Mouse (Mus musculus): ENCODE measurements around the gene Ptprk. TPM values are rescaled to one million over a fixed set of nuclear protein-coding genes. Genes with fewer than 3 reads are reported as not detected.

Gene Ptprk
- polyA plus RNA-seq, 1 experiment from 2014 or later, result 29.6 TPM

GRCm38 (mm10) chr10:28366065-28366677 lies 291.6 kb downstream of the Ptprk start:
- no peaks in the 10 kb centered on the region for H3K36me3 ChIP-seq
- no peak for DNase-seq (ENCODE audit: low spot score)
- H3K4me3 ChIP-seq, result no peak overlapping the region
- H3K27me3 ChIP-seq (ENCODE audit: low read depth, poor library complexity, severe bottlenecking), result no peaks in the 10 kb centered on the region
- H3K9me3 ChIP-seq (replicated peaks), result no peaks in the 10 kb centered on the region
- no peak overlapping the region for H3K27ac ChIP-seq (replicated peaks)
- 89% methylated on average over 5 of the region's 5 CpGs for WGBS
- H3K4me1 ChIP-seq, result no peaks in the 10 kb centered on the region

- H3K27ac ChIP-seq (replicated peaks), result no peak overlapping the region
- 68% methylated on average over 2 of the region's 2 CpGs for WGBS
Measured at GRCm38 (mm10) chr10:28369808-28370207, 295.2 kb downstream of the Ptprk start.

GRCm38 (mm10) chr10:28374874-28375273 lies 300.3 kb downstream of the Ptprk start:
- no peak for DNase-seq (ENCODE audit: low spot score)
- H3K4me1 ChIP-seq, result no peaks in the 10 kb centered on the region
- H3K4me3 ChIP-seq, result no peak overlapping the region
- 76% methylated on average over 1 of the region's 1 CpGs for WGBS
- H3K27me3 ChIP-seq (ENCODE audit: low read depth, poor library complexity, severe bottlenecking), result no peaks in the 10 kb centered on the region
- H3K9me3 ChIP-seq (replicated peaks), result no peaks in the 10 kb centered on the region
- H3K27ac ChIP-seq (replicated peaks), result no peak overlapping the region
- H3K36me3 ChIP-seq, result no peaks in the 10 kb centered on the region

More at GRCm38 (mm10) chr10:28369808-28370207, 295.2 kb downstream of the Ptprk start:
- Histone ChIP-seq H3K4me3 (no peak overlapping the region), H3K9me3 (replicated peaks) (no peaks in the 10 kb centered on the region), H3K4me1 (no peaks in the 10 kb centered on the region), H3K36me3 (no peaks in the 10 kb centered on the region), H3K27me3 (ENCODE audit: low read depth, poor library complexity, severe bottlenecking) (no peaks in the 10 kb centered on the region)
- no peak for DNase-seq (ENCODE audit: low spot score)

GRCm38 (mm10) chr10:28379752-28380488 lies 305.3 kb downstream of the Ptprk start:
- H3K4me1 ChIP-seq, result no peaks in the 10 kb centered on the region
- peaks cover 3% of the 10 kb centered on the region; the same call in 1 of the 2 replicates for H3K36me3 ChIP-seq
- no peaks in the 10 kb centered on the region for H3K9me3 ChIP-seq (replicated peaks)
- WGBS, result 93% methylated on average over 7 of the region's 7 CpGs
- no peak for DNase-seq (ENCODE audit: low spot score)
- H3K4me3 ChIP-seq, result no peak overlapping the region
- no peak overlapping the region for H3K27ac ChIP-seq (replicated peaks)
- no peaks in the 10 kb centered on the region for H3K27me3 ChIP-seq (ENCODE audit: low read depth, poor library complexity, severe bottlenecking)

GRCm38 (mm10) chr10:28387563-28388222 lies 313.1 kb downstream of the Ptprk start:
- H3K9me3 ChIP-seq (replicated peaks), result no peaks in the 10 kb centered on the region
- WGBS, result 94% methylated on average over 15 of the region's 15 CpGs
- no peak overlapping the region for H3K4me3 ChIP-seq
- H3K4me1 ChIP-seq, result no peaks in the 10 kb centered on the region
- H3K36me3 ChIP-seq, result peaks cover 3% of the 10 kb centered on the region; the same call in 1 of the 2 replicates
- no peak overlapping the region for H3K27ac ChIP-seq (replicated peaks)
- DNase-seq (ENCODE audit: low spot score), result no peak
- no peaks in the 10 kb centered on the region for H3K27me3 ChIP-seq (ENCODE audit: low read depth, poor library complexity, severe bottlenecking)

- no peaks in the 10 kb centered on the region for H3K36me3 ChIP-seq
- no peak overlapping the region for H3K27ac ChIP-seq (replicated peaks)
- H3K27me3 ChIP-seq (ENCODE audit: low read depth, poor library complexity, severe bottlenecking), result no peaks in the 10 kb centered on the region
- WGBS, result 97% methylated on average over 5 of the region's 5 CpGs
- no peak for DNase-seq (ENCODE audit: low spot score)
- H3K4me1 ChIP-seq, result no peaks in the 10 kb centered on the region
- no peaks in the 10 kb centered on the region for H3K9me3 ChIP-seq (replicated peaks)
- no peak overlapping the region for H3K4me3 ChIP-seq
Measured at GRCm38 (mm10) chr10:28391168-28391567, 316.5 kb downstream of the Ptprk start.

- no peak overlapping the region for H3K27ac ChIP-seq (replicated peaks)
- H3K4me3 ChIP-seq, result no peak overlapping the region
- H3K27me3 ChIP-seq (ENCODE audit: low read depth, poor library complexity, severe bottlenecking), result no peaks in the 10 kb centered on the region
- no peak for DNase-seq (ENCODE audit: low spot score)
- no peaks in the 10 kb centered on the region for H3K36me3 ChIP-seq
- no peaks in the 10 kb centered on the region for H3K9me3 ChIP-seq (replicated peaks)
- WGBS, result 87% methylated on average over 2 of the region's 2 CpGs
- no peaks in the 10 kb centered on the region for H3K4me1 ChIP-seq
Measured at GRCm38 (mm10) chr10:28395610-28396519, 321.2 kb downstream of the Ptprk start.

GRCm38 (mm10) chr10:28396520-28396915 lies 321.9 kb downstream of the Ptprk start:
- no peaks in the 10 kb centered on the region for H3K36me3 ChIP-seq
- H3K4me1 ChIP-seq, result no peaks in the 10 kb centered on the region
- DNase-seq (ENCODE audit: low spot score), result no peak
- no peak overlapping the region for H3K4me3 ChIP-seq
- 90% methylated on average over 1 of the region's 1 CpGs for WGBS
- no peaks in the 10 kb centered on the region for H3K9me3 ChIP-seq (replicated peaks)
- H3K27ac ChIP-seq (replicated peaks), result no peak overlapping the region
- no peaks in the 10 kb centered on the region for H3K27me3 ChIP-seq (ENCODE audit: low read depth, poor library complexity, severe bottlenecking)

- Histone ChIP-seq H3K4me1 (no peaks in the 10 kb centered on the region; the same call in 1 of the 2 replicates), H3K36me3 (no peaks in the 10 kb centered on the region)
- no peak for DNase-seq (ENCODE audit: low spot score)
Measured at GRCm38 (mm10) chr10:28401796-28402195, 327.2 kb downstream of the Ptprk start.

GRCm38 (mm10) chr10:28408980-28409379 lies 334.4 kb downstream of the Ptprk start:
- 75% methylated on average over 2 of the region's 2 CpGs for WGBS
- Histone ChIP-seq H3K27ac (replicated peaks) (no peak overlapping the region), H3K27me3 (ENCODE audit: low read depth, poor library complexity, severe bottlenecking) (no peaks in the 10 kb centered on the region), H3K4me3 (no peak overlapping the region), H3K4me1 (no peaks in the 10 kb centered on the region; the same call in 1 of the 2 replicates), H3K9me3 (replicated peaks) (no peaks in the 10 kb centered on the region), H3K36me3 (no peaks in the 10 kb centered on the region)
- DNase-seq (ENCODE audit: low spot score), result no peak

More at GRCm38 (mm10) chr10:28401796-28402195, 327.2 kb downstream of the Ptprk start:
- H3K4me3 ChIP-seq, result no peak overlapping the region
- H3K9me3 ChIP-seq (replicated peaks), result no peaks in the 10 kb centered on the region
- H3K27ac ChIP-seq (replicated peaks), result no peak overlapping the region
- no peaks in the 10 kb centered on the region for H3K27me3 ChIP-seq (ENCODE audit: low read depth, poor library complexity, severe bottlenecking)

- 74% methylated on average over 4 of the region's 4 CpGs for WGBS
- H3K9me3 ChIP-seq (replicated peaks), result no peaks in the 10 kb centered on the region
- no peak overlapping the region for H3K4me3 ChIP-seq
- H3K27me3 ChIP-seq (ENCODE audit: low read depth, poor library complexity, severe bottlenecking), result no peaks in the 10 kb centered on the region
- peaks cover 3% of the 10 kb centered on the region; the same call in 1 of the 2 replicates for H3K4me1 ChIP-seq
- no peak for DNase-seq (ENCODE audit: low spot score)
- no peaks in the 10 kb centered on the region for H3K36me3 ChIP-seq
- H3K27ac ChIP-seq (replicated peaks), result no peak overlapping the region
Measured at GRCm38 (mm10) chr10:28414823-28415222, 340.2 kb downstream of the Ptprk start.

- Histone ChIP-seq H3K27ac (replicated peaks) (no peak overlapping the region), H3K9me3 (replicated peaks) (no peaks in the 10 kb centered on the region), H3K27me3 (ENCODE audit: low read depth, poor library complexity, severe bottlenecking) (no peaks in the 10 kb centered on the region), H3K4me3 (no peak overlapping the region), H3K4me1 (no peaks in the 10 kb centered on the region), H3K36me3 (no peaks in the 10 kb centered on the region)
- DNase-seq (ENCODE audit: low spot score), result no peak
- WGBS, result 58% methylated on average over 3 of the region's 3 CpGs
Measured at GRCm38 (mm10) chr10:28422622-28423021, 348.0 kb downstream of the Ptprk start.

All from midbrain, embryonic 10.5 days (tissue).